Mouse (Mus musculus): ENCODE data around the gene Mindy2. TPM values are rescaled to one million over a fixed set of nuclear protein-coding genes. Genes with fewer than 3 reads are reported as not detected.
"Not testable (repeated sequence)": the region's sequence is repeated elsewhere in the genome, so short reads cannot be mapped to it uniquely, and the experiment has no call there.

Mindy2 gene
- polyA plus RNA-seq, 1 experiment from 2014 or later: 19.0 TPM

GRCm38 (mm10) chr9:70562825-70563224 is 94.1 kb downstream of the Mindy2 start:
- Histone ChIP-seq H3K4me1 (replicated peaks) (peaks cover 7% of the 10 kb centered on the region; the same call in 1 of the 2 replicates), H3K9me3 (no peaks in the 10 kb centered on the region), H3K4me2 (replicated peaks) (no peak overlapping the region), H3K27me3 (no peaks in the 10 kb centered on the region), H3K27ac (no peak overlapping the region), H3K36me3 (peaks cover 7% of the 10 kb centered on the region; the same call in 1 of the 2 replicates), H3K4me3 (replicated peaks) (no peak overlapping the region), H3K9ac (replicated peaks) (no peak overlapping the region)
- WGBS: 98% methylated on average over 3 of the region's 3 CpGs
- no peak for ATAC-seq

GRCm38 (mm10) chr9:70556796-70557195 is 100.2 kb downstream of the Mindy2 start:
- ATAC-seq: no peak
- H3K4me3 ChIP-seq (replicated peaks): no peak overlapping the region
- H3K4me1 ChIP-seq (replicated peaks): peaks cover 7% of the 10 kb centered on the region; the same call in 1 of the 2 replicates
- peaks cover 6% of the 10 kb centered on the region; the same call in 1 of the 2 replicates for H3K9me3 ChIP-seq
- WGBS: 93% methylated on average over 5 of the region's 5 CpGs
- no peaks in the 10 kb centered on the region for H3K27me3 ChIP-seq
- peaks cover 10% of the 10 kb centered on the region for H3K36me3 ChIP-seq
- no peak overlapping the region for H3K27ac ChIP-seq
- H3K4me2 ChIP-seq (replicated peaks): no peak overlapping the region
- H3K9ac ChIP-seq (replicated peaks): no peak overlapping the region

- peaks cover 14% of the 10 kb centered on the region for H3K36me3 ChIP-seq
- peaks cover 6% of the 10 kb centered on the region; the same call in 1 of the 2 replicates for H3K9me3 ChIP-seq
- no peak overlapping the region for H3K4me2 ChIP-seq (replicated peaks)
- H3K4me1 ChIP-seq (replicated peaks): peaks cover 7% of the 10 kb centered on the region; the same call in 1 of the 2 replicates
- ATAC-seq: no peak
- no peaks in the 10 kb centered on the region for H3K27me3 ChIP-seq
- H3K27ac ChIP-seq: no peak overlapping the region
- no peak overlapping the region for H3K9ac ChIP-seq (replicated peaks)
- no peak overlapping the region for H3K4me3 ChIP-seq (replicated peaks)
Observed at GRCm38 (mm10) chr9:70555431-70555830, 101.5 kb downstream of the Mindy2 start.

- H3K27me3 ChIP-seq; H3K27ac ChIP-seq; H3K4me3 ChIP-seq (replicated peaks); ATAC-seq; H3K4me2 ChIP-seq (replicated peaks); H3K9me3 ChIP-seq; H3K9ac ChIP-seq (replicated peaks): not testable (repeated sequence)
- Histone ChIP-seq H3K36me3 (peaks cover 20% of the 10 kb centered on the region), H3K4me1 (replicated peaks) (peaks cover 14% of the 10 kb centered on the region)
- WGBS: 98% methylated on average over 2 of the region's 2 CpGs
Observed at GRCm38 (mm10) chr9:70552233-70552632, 104.7 kb downstream of the Mindy2 start.

- Histone ChIP-seq H3K4me3 (replicated peaks) (no peak overlapping the region), H3K9me3 (peaks cover 6% of the 10 kb centered on the region; the same call in 1 of the 2 replicates), H3K27ac (no peak overlapping the region), H3K9ac (replicated peaks) (no peak overlapping the region), H3K4me2 (replicated peaks) (no peak overlapping the region), H3K36me3 (peaks cover 20% of the 10 kb centered on the region), H3K4me1 (replicated peaks) (peaks cover 20% of the 10 kb centered on the region), H3K27me3 (no peaks in the 10 kb centered on the region)
- WGBS: 95% methylated on average over 1 of the region's 1 CpGs
- ATAC-seq: no peak
Observed at GRCm38 (mm10) chr9:70551524-70551923, 105.5 kb downstream of the Mindy2 start.

Other genes starting within 250 kb of the Mindy2 start
- 74.0 and 76.2 TPM in 2 replicates for gene Ccnb2, start 235.6 kb downstream of the Mindy2 start, polyA plus RNA-seq (2015; fragmentation: Nextera tagmentation; extraction: Ambion mirVana)
- 40.3 and 40.9 TPM in 2 replicates for gene Rnf111, start 153.4 kb downstream of the Mindy2 start, polyA plus RNA-seq (2015; fragmentation: Nextera tagmentation; extraction: Ambion mirVana)
- 70.5 and 73.7 TPM in 2 replicates for gene Sltm, start 114.4 kb downstream of the Mindy2 start, polyA plus RNA-seq (2015; fragmentation: Nextera tagmentation; extraction: Ambion mirVana)
- 0.49 and 0.62 TPM in 2 replicates for gene Gm10642, start 923 bp downstream of the Mindy2 start, polyA plus RNA-seq (2015; fragmentation: Nextera tagmentation; extraction: Ambion mirVana)
- gene Adam10, start 21.8 kb upstream of the Mindy2 start, polyA plus RNA-seq (2015; fragmentation: Nextera tagmentation; extraction: Ambion mirVana): 68.5 and 69.9 TPM in 2 replicates

Measured in midbrain, embryonic 13.5 days (tissue).